Mouse (Mus musculus) limb, embryonic 10.5 days (tissue): ENCODE results near the gene Tgm5. TPM values are rescaled to one million over a fixed set of nuclear protein-coding genes. Genes with fewer than 3 reads are reported as not detected.
"Not testable (repeated sequence)": the region's sequence is repeated elsewhere in the genome, so short reads cannot be mapped to it uniquely, and the experiment has no call there.

ENCODE experiments used
- DNase-seq: peaks from one replicate; pipeline ENCODE4 v3.0.0-alpha.2; 2017; ENCODE audit warnings: low spot score
- H3K27ac ChIP-seq: fragments of 300-500 bp; sonication (generic); 2 replicates; pipeline ENCODE4 v1.5.1; 2016; ENCODE audit warnings: mild to moderate bottlenecking
- H3K27me3 ChIP-seq: fragments of 300-500 bp; sonication (generic); 2 replicates; pipeline ENCODE4 v1.6.1; 2016; ENCODE audit warnings: low read depth, mild to moderate bottlenecking; ENCODE audit not compliant: poor library complexity, severe bottlenecking
- H3K36me3 ChIP-seq: fragments of 300-500 bp; sonication (generic); 2 replicates; pipeline ENCODE4 v1.6.1; 2016; ENCODE audit warnings: mild to moderate bottlenecking, moderate library complexity
- H3K4me1 ChIP-seq: fragments of 300-500 bp; sonication (generic); 2 replicates; pipeline ENCODE4 v1.6.1; 2016
- H3K4me3 ChIP-seq: fragments of 300-500 bp; sonication (generic); 2 replicates; pipeline ENCODE4 v1.5.1; 2016; ENCODE audit warnings: mild to moderate bottlenecking, moderate library complexity
- H3K9me3 ChIP-seq: fragments of 300-500 bp; sonication (generic); replicated peaks from 2 replicates; pipeline ENCODE4 v1.6.1; 2016; ENCODE audit warnings: mild to moderate bottlenecking
- WGBS: fragments of 180-500 bp; shearing (Covaris S2); methylation state at CpG from one replicate; pipeline ENCODE4 v1.1.7; 2016; 5-methylcytosine and 5-hydroxymethylcytosine counted together
- polyA plus RNA-seq: library from polyadenylated mRNA; unstranded; fragments of >200 nt; fragmentation: Nextera tagmentation; extraction: Ambion mirVana; gene quantifications from 2 replicates; pipeline ENCODE4 v1.2.1, GENCODE M21; 2016

Gene Tgm5
- polyA plus RNA-seq, 1 experiment from 2014 or later = not detected

- DNase-seq = no peak
- Histone ChIP-seq H3K4me1 (no peaks in the 10 kb centered on the region), H3K4me3 (no peak overlapping the region), H3K9me3 (no peaks in the 10 kb centered on the region), H3K27me3 (no peaks in the 10 kb centered on the region), H3K27ac (no peak overlapping the region), H3K36me3 (no peaks in the 10 kb centered on the region)
- WGBS = 84% methylated on average over 7 of the region's 7 CpGs
Measured at GRCm38 (mm10) chr2:121074747-121075146, 10.9 kb downstream of the Tgm5 start.

- no peak for DNase-seq
- no peaks in the 10 kb centered on the region for H3K27me3 ChIP-seq
- no peaks in the 10 kb centered on the region for H3K4me1 ChIP-seq
- 79% methylated on average over 6 of the region's 6 CpGs for WGBS
- H3K27ac ChIP-seq = no peak overlapping the region
- H3K4me3 ChIP-seq = no peak overlapping the region
- H3K36me3 ChIP-seq = no peaks in the 10 kb centered on the region
- no peaks in the 10 kb centered on the region for H3K9me3 ChIP-seq
Measured at GRCm38 (mm10) chr2:121071871-121072270, 13.8 kb downstream of the Tgm5 start.

- Histone ChIP-seq H3K4me1 (no peaks in the 10 kb centered on the region), H3K27ac (no peak overlapping the region), H3K9me3 (no peaks in the 10 kb centered on the region), H3K4me3 (no peak overlapping the region), H3K36me3 (no peaks in the 10 kb centered on the region), H3K27me3 (no peaks in the 10 kb centered on the region)
- 74% methylated on average over 6 of the region's 6 CpGs for WGBS
- no peak for DNase-seq
Measured at GRCm38 (mm10) chr2:121069506-121069905, 16.1 kb downstream of the Tgm5 start.

GRCm38 (mm10) chr2:121067116-121067515 lies 18.5 kb downstream of the Tgm5 start:
- H3K36me3 ChIP-seq = no peaks in the 10 kb centered on the region
- no peaks in the 10 kb centered on the region for H3K27me3 ChIP-seq
- H3K4me3 ChIP-seq = no peak overlapping the region
- H3K4me1 ChIP-seq = no peaks in the 10 kb centered on the region
- no peak for DNase-seq
- H3K27ac ChIP-seq = no peak overlapping the region
- H3K9me3 ChIP-seq = no peaks in the 10 kb centered on the region
- 75% methylated on average over 4 of the region's 4 CpGs for WGBS

GRCm38 (mm10) chr2:121061315-121061714 lies 24.3 kb downstream of the Tgm5 start:
- WGBS = 71% methylated on average over 2 of the region's 2 CpGs
- no peaks in the 10 kb centered on the region for H3K9me3 ChIP-seq
- no peak for DNase-seq
- H3K4me1 ChIP-seq = no peaks in the 10 kb centered on the region
- H3K36me3 ChIP-seq = no peaks in the 10 kb centered on the region
- no peak overlapping the region for H3K27ac ChIP-seq
- H3K4me3 ChIP-seq = no peak overlapping the region
- no peaks in the 10 kb centered on the region for H3K27me3 ChIP-seq

GRCm38 (mm10) chr2:121057997-121058396 lies 27.6 kb downstream of the Tgm5 start:
- H3K4me3 ChIP-seq = no peak overlapping the region
- no peaks in the 10 kb centered on the region for H3K27me3 ChIP-seq
- H3K27ac ChIP-seq = no peak overlapping the region
- no peaks in the 10 kb centered on the region for H3K36me3 ChIP-seq
- H3K9me3 ChIP-seq = no peaks in the 10 kb centered on the region
- 68% methylated on average over 6 of the region's 6 CpGs for WGBS
- no peaks in the 10 kb centered on the region for H3K4me1 ChIP-seq
- DNase-seq = no peak

- H3K27ac ChIP-seq = no peak overlapping the region
- H3K36me3 ChIP-seq = no peaks in the 10 kb centered on the region
- 93% methylated on average over 6 of the region's 6 CpGs for WGBS
- no peak for DNase-seq
- H3K4me3 ChIP-seq = no peak overlapping the region
- no peaks in the 10 kb centered on the region for H3K4me1 ChIP-seq
- H3K27me3 ChIP-seq = no peaks in the 10 kb centered on the region
- no peaks in the 10 kb centered on the region for H3K9me3 ChIP-seq
Measured at GRCm38 (mm10) chr2:121055915-121056314, 29.7 kb downstream of the Tgm5 start.

- WGBS = 77% methylated on average over 2 of the region's 2 CpGs
- H3K4me3 ChIP-seq = no peak overlapping the region
- no peaks in the 10 kb centered on the region for H3K4me1 ChIP-seq
- DNase-seq = no peak
- H3K27ac ChIP-seq = no peak overlapping the region
- H3K9me3 ChIP-seq = no peaks in the 10 kb centered on the region
- H3K27me3 ChIP-seq = no peaks in the 10 kb centered on the region
- H3K36me3 ChIP-seq = no peaks in the 10 kb centered on the region
Measured at GRCm38 (mm10) chr2:121054060-121054459, 31.6 kb downstream of the Tgm5 start.

- no peaks in the 10 kb centered on the region for H3K4me1 ChIP-seq
- DNase-seq = no peak
Measured at GRCm38 (mm10) chr2:121052176-121052575, 33.5 kb downstream of the Tgm5 start.

GRCm38 (mm10) chr2:121045653-121046052 lies 40.0 kb downstream of the Tgm5 start:
- no peaks in the 10 kb centered on the region for H3K9me3 ChIP-seq
- no peak for DNase-seq
- H3K27me3 ChIP-seq = no peaks in the 10 kb centered on the region
- no peak overlapping the region for H3K4me3 ChIP-seq
- H3K27ac ChIP-seq = no peak overlapping the region
- WGBS = 85% methylated on average over 4 of the region's 4 CpGs
- H3K36me3 ChIP-seq = no peaks in the 10 kb centered on the region
- H3K4me1 ChIP-seq = no peaks in the 10 kb centered on the region

More at GRCm38 (mm10) chr2:121052176-121052575, 33.5 kb downstream of the Tgm5 start:
- H3K9me3 ChIP-seq = no peaks in the 10 kb centered on the region
- H3K27ac ChIP-seq = no peak overlapping the region
- no peaks in the 10 kb centered on the region for H3K36me3 ChIP-seq
- 89% methylated on average over 5 of the region's 5 CpGs for WGBS
- H3K4me3 ChIP-seq = no peak overlapping the region
- H3K27me3 ChIP-seq = no peaks in the 10 kb centered on the region

- no peak overlapping the region for H3K4me3 ChIP-seq
- no peaks in the 10 kb centered on the region for H3K4me1 ChIP-seq
- H3K36me3 ChIP-seq = no peaks in the 10 kb centered on the region
- H3K27ac ChIP-seq = no peak overlapping the region
- no peaks in the 10 kb centered on the region for H3K27me3 ChIP-seq
- DNase-seq = no peak
- no peaks in the 10 kb centered on the region for H3K9me3 ChIP-seq
- WGBS = 50% methylated on average over 5 of the region's 5 CpGs
Measured at GRCm38 (mm10) chr2:121041098-121041497, 44.5 kb downstream of the Tgm5 start.

GRCm38 (mm10) chr2:121039382-121039781 lies 46.3 kb downstream of the Tgm5 start:
- WGBS = 98% methylated on average over 1 of the region's 1 CpGs
- Histone ChIP-seq H3K4me3 (no peak overlapping the region), H3K27ac (no peak overlapping the region), H3K36me3 (no peaks in the 10 kb centered on the region), H3K9me3 (no peaks in the 10 kb centered on the region), H3K27me3 (no peaks in the 10 kb centered on the region), H3K4me1 (no peaks in the 10 kb centered on the region)
- no peak for DNase-seq

- H3K27ac ChIP-seq, H3K4me3 ChIP-seq, H3K27me3 ChIP-seq, H3K9me3 ChIP-seq, H3K4me1 ChIP-seq, DNase-seq, H3K36me3 ChIP-seq: not testable (repeated sequence)
- 93% methylated on average over 1 of the region's 1 CpGs for WGBS
Measured at GRCm38 (mm10) chr2:121038851-121039250, 46.8 kb downstream of the Tgm5 start.

- 73% methylated on average over 5 of the region's 5 CpGs for WGBS
- no peak within 1 kb of the TSS for H3K27ac ChIP-seq
- H3K4me1 ChIP-seq = no peaks in the 10 kb centered on the region
- DNase-seq = no peak
- H3K9me3 ChIP-seq = no peaks in the 10 kb centered on the region
- H3K4me3 ChIP-seq = no peak within 1 kb of the TSS
- no peaks in the 10 kb centered on the region for H3K27me3 ChIP-seq
- no peaks in the 10 kb centered on the region for H3K36me3 ChIP-seq
Measured at GRCm38 (mm10) chr2:121036733-121037341, 48.8 kb downstream of the Tgm5 start, which contains the start of gene Epb42. Epb42 (minus strand) TSS chr2:121037072.
